Mouse (Mus musculus) hindbrain, embryonic 13.5 days (tissue): ENCODE measurements around the gene Tmem259. TPM values are rescaled to one million over a fixed set of nuclear protein-coding genes. Genes with fewer than 3 reads are reported as not detected.
A peak's percentile ranks its signal among the peaks of the same experiment; 100 is the strongest.

Experiments
- ATAC-seq: fragments of 200-750 bp; cut with Nextera tagmentation; 2 replicates; pipeline ENCODE4 v1.8.0; 2017; ENCODE audit warnings: moderate TSS enrichment; ENCODE audit not compliant: low FRiP score
- H3K27ac ChIP-seq: fragments of 300-500 bp; sonication (generic); 2 replicates; pipeline ENCODE4 v1.5.1; 2015; ENCODE audit warnings: inconsistent platforms, mild to moderate bottlenecking, moderate library complexity
- H3K27me3 ChIP-seq: fragments of 300-500 bp; sonication (generic); 2 replicates; pipeline ENCODE4 v1.6.1; 2015; ENCODE audit warnings: mild to moderate bottlenecking, inconsistent platforms
- H3K36me3 ChIP-seq: fragments of 300-500 bp; sonication (generic); 2 replicates; pipeline ENCODE4 v1.6.1; 2015; ENCODE audit warnings: mild to moderate bottlenecking, inconsistent platforms
- H3K4me1 ChIP-seq: fragments of 300-500 bp; sonication (generic); replicated peaks from 2 replicates; pipeline ENCODE4 v1.6.1; 2015; ENCODE audit warnings: inconsistent platforms
- H3K4me2 ChIP-seq: fragments of 300-500 bp; sonication (generic); 2 replicates; pipeline ENCODE4 v1.6.1; 2015; ENCODE audit warnings: inconsistent platforms, mild to moderate bottlenecking, moderate library complexity
- H3K4me3 ChIP-seq: fragments of 300-500 bp; sonication (generic); 2 replicates; pipeline ENCODE4 v1.5.1; 2015; ENCODE audit warnings: mild to moderate bottlenecking, inconsistent platforms
- H3K9ac ChIP-seq: fragments of 300-500 bp; sonication (generic); 2 replicates; pipeline ENCODE4 v1.6.1; 2015; ENCODE audit warnings: mild to moderate bottlenecking, inconsistent platforms
- H3K9me3 ChIP-seq: fragments of 300-500 bp; sonication (generic); 2 replicates; pipeline ENCODE4 v1.6.1; 2016; ENCODE audit warnings: inconsistent platforms
- WGBS: fragments of 180-500 bp; shearing (Covaris S2); methylation state at CpG from one replicate; pipeline ENCODE4 v1.1.7; 2015; 5-methylcytosine and 5-hydroxymethylcytosine counted together
- polyA plus RNA-seq: library from polyadenylated mRNA; unstranded; fragments of >200 nt; fragmentation: Nextera tagmentation; extraction: Ambion mirVana; gene quantifications from 2 replicates; pipeline ENCODE4 v1.2.1, GENCODE M21; 2015

Gene Tmem259
- polyA plus RNA-seq, 1 experiment from 2014 or later: 16.3 TPM

DNA sequence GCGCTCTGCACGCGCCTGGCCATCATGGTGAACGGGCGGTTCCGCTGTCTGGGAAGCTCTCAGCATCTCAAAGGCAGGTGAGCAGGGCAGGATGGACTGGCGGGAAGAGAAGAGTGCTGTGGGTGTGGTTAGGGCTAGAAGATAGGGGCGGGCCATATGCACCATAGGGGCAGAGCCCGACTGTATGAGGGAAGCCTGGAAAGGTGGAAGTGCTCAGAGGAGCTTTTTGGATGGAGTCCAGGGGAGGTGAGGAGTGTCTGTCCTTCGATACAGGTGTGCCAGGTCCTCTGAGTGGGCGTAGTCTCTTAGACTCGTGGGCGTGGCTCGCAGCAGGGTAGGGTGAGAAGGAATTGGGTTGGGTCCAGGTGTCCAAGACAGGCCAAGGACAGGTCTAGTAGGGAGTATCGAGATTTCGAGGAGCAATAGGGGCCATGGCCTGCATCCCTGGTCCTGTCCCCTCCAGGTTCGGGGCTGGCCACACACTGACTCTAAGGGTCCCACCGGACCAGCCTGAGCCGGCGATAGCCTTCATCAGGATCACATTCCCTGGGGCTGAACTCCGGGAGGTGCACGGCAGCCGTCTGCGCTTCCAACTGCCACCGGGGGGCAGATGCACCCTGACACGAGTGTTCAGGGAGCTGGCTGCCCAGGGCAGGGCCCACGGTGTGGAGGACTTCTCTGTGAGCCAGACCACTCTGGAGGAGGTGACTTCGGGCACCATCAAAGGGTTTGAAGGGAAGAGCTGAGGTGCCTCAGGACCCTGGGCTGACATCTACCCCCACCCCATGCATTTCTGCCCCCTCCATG, 30.6 kb upstream of the Tmem259 start:
- 26% methylated on average over 28 of the region's 28 CpGs for WGBS
- Histone ChIP-seq H3K4me1 (0 out of 2 replicates have a peak, but pooled peaks cover 3% of the 10 kb centered on the region), H3K9me3 (peaks cover 22% of the 10 kb centered on the region), H3K27ac (no peak overlapping the region), H3K27me3 (peaks cover 83% of the 10 kb centered on the region), H3K4me2 (no peak overlapping the region), H3K36me3 (peaks cover 45% of the 10 kb centered on the region), H3K4me3 (no peak overlapping the region), H3K9ac (no peak overlapping the region)
- no peak for ATAC-seq

DNA sequence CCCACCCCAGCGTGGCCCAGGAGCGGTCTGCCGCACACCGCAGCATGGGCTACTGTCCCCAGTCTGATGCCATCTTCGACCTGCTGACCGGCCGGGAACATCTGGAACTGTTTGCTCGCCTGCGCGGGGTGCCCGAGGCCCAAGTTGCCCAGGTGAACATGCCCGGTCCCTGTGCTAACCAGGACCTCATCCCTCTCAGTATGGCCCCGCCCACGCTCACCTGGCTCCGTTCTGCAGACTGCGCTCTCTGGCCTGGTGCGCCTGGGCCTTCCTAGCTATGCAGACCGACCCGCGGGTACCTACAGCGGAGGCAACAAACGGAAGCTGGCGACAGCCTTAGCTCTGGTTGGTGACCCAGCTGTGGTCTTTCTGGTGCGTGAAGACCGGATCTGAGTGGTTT, 29.5 kb upstream of the Tmem259 start:
- Histone ChIP-seq H3K4me1 (no peaks in the 10 kb centered on the region), H3K27me3 (peaks cover 73% of the 10 kb centered on the region), H3K9ac (no peak overlapping the region), H3K27ac (no peak overlapping the region), H3K4me2 (no peak overlapping the region), H3K9me3 (peaks cover 26% of the 10 kb centered on the region), H3K36me3 (peaks cover 55% of the 10 kb centered on the region), H3K4me3 (no peak overlapping the region)
- no peak for ATAC-seq
- 36% methylated on average over 25 of the region's 25 CpGs for WGBS

DNA sequence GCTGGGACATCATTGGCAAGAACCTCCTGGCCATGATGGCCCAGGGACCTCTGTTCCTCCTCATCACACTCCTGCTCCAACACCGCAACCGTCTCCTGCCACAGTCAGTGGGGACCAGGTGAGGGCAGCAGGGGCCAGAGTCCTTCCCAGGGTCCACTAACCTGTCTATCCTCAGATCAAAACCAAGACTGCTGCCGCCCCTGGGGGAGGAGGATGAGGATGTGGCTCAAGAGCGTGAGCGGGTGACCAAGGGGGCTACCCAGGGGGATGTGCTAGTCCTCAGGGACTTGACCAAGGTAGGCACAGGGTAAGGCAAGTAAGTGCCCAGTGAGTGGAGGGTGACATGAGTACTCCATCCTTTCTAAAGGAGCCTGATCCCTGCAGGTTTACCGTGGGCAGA, 27.6 kb upstream of the Tmem259 start:
- Histone ChIP-seq H3K9ac (no peak overlapping the region), H3K4me2 (no peak overlapping the region), H3K4me1 (no peaks in the 10 kb centered on the region), H3K27me3 (peaks cover 60% of the 10 kb centered on the region), H3K9me3 (peaks cover 26% of the 10 kb centered on the region), H3K36me3 (peaks cover 66% of the 10 kb centered on the region), H3K4me3 (no peak overlapping the region), H3K27ac (no peak overlapping the region)
- no peak for ATAC-seq
- 91% methylated on average over 6 of the region's 6 CpGs for WGBS

DNA sequence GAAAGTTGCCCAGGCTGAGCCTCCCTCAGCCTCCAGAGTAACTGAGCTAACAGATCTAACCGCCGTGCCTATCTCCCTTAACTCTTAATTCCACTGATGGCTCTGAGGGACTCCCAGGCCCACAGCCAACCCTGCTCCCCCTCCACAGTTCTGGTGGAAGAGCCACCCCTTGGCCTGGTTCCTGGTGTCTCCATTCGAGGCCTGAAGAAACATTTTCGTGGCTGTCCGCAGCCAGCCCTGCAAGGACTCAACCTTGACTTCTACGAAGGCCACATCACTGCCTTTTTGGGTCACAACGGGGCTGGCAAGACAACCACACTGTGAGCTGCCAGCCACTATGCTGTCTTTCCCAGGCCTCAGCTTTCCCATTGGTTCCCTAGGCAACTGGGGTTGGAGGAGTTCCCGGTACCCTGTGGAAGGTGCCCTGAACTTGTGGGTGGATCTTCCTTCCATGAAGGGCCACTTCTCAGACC, 20.1 kb upstream of the Tmem259 start:
- Histone ChIP-seq H3K4me1 (peaks cover 7% of the 10 kb centered on the region; the same call in 1 of the 2 replicates), H3K27ac (no peak overlapping the region), H3K27me3 (peaks cover 57% of the 10 kb centered on the region), H3K9ac (no peak overlapping the region), H3K4me3 (no peak overlapping the region), H3K4me2 (no peak overlapping the region), H3K9me3 (0 out of 2 replicates have a peak, but pooled peaks cover 2% of the 10 kb centered on the region), H3K36me3 (peaks cover 20% of the 10 kb centered on the region)
- 92% methylated on average over 8 of the region's 8 CpGs for WGBS
- no peak for ATAC-seq

DNA sequence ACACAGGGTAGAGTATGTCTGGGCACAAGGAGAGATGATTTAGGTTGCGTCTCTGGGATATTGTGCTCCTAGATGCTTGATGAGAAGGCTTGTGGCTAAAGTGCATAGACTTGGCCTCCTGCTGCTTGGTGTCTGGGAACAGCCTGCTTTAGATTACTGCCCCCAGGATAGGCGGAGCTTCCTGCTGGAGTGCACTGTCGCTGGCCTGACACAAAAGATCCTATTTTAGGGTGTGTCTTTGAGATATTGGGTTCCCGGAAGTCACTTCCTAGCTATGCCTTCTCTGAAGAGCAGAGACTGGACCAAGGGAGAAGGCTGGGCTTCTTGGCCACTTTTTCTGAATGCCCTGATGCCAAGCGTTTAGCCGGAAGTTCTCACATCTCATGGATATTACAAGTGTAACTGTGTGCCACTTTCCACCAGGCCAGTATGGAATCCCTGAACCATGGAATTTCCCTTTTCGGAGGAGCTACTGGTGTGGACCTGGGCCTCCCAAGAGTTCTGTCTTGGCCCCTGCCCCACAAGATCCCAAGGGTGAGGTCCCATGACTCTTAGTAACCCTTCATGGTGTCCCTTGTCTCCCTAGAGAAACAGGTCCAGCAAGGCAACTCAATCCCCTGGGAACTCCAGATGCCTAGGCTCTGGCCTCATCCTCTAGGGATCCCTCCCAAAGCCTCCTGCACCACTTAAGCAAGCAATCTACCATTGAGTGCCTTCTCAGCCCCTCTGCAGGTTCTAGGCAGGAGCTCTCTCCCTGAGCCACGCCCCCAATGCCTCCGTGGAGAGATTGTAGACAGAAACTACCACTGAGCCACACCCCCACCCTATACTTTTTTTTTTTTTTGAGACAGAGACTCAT, 19.5 kb upstream of the Tmem259 start:
- no peak overlapping the region for H3K9ac ChIP-seq
- H3K9me3 ChIP-seq: no peaks in the 10 kb centered on the region
- no peak for ATAC-seq
- no peak overlapping the region for H3K4me3 ChIP-seq
- WGBS: 64% methylated on average over 9 of the region's 9 CpGs
- H3K4me2 ChIP-seq: no peak overlapping the region
- no peak overlapping the region for H3K27ac ChIP-seq
- peaks cover 13% of the 10 kb centered on the region for H3K36me3 ChIP-seq
- peaks cover 64% of the 10 kb centered on the region for H3K27me3 ChIP-seq
- peaks cover 8% of the 10 kb centered on the region for H3K4me1 ChIP-seq

DNA sequence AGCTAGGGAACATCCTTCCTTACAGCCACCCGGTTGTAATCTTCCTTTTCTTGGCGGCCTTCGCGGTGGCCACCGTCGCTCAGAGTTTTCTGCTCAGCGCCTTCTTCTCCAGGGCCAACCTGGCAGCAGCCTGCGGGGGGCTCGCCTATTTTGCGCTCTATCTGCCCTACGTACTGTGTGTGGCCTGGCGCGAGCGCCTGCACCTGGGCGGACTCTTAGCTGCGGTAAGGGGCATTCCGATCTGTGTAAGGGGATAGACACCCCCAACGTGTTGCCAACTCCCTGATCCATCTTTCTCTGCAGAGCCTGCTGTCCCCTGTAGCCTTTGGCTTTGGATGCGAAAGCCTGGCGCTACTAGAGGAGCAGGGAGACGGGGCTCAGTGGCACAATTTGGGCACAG, 18.7 kb upstream of the Tmem259 start:
- Histone ChIP-seq H3K4me3 (no peak overlapping the region), H3K27me3 (peaks cover 70% of the 10 kb centered on the region), H3K36me3 (peaks cover 6% of the 10 kb centered on the region), H3K27ac (no peak overlapping the region), H3K9ac (no peak overlapping the region), H3K4me2 (no peak overlapping the region), H3K4me1 (peaks cover 16% of the 10 kb centered on the region), H3K9me3 (no peaks in the 10 kb centered on the region)
- ATAC-seq: no peak
- 26% methylated on average over 21 of the region's 21 CpGs for WGBS

DNA sequence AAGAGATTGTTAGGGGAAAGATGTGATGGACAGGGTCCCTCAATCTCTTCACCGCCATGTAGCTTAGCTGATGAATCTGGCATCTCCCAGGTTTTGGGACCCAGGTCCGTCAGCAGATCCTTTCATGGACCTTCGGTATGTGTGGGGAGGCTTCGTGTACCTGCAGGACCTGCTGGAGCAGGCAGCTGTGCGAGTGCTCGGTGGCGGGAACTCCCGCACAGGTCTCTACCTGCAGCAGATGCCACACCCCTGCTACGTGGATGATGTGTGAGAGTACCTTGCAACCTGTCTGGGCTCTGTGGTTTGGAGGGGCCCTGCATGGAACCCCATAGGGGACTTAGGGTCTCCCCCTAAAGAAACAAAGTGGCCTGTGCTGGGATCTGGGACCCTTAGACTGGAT, 17.8 kb upstream of the Tmem259 start:
- ATAC-seq: no peak
- H3K27me3 ChIP-seq: peaks cover 70% of the 10 kb centered on the region
- no peak overlapping the region for H3K4me2 ChIP-seq
- H3K4me1 ChIP-seq: peaks cover 24% of the 10 kb centered on the region
- H3K9ac ChIP-seq: no peak overlapping the region
- 0 out of 2 replicates have a peak, but pooled peaks cover 3% of the 10 kb centered on the region for H3K36me3 ChIP-seq
- H3K9me3 ChIP-seq: no peaks in the 10 kb centered on the region
- 74% methylated on average over 9 of the region's 9 CpGs for WGBS
- no peak overlapping the region for H3K27ac ChIP-seq
- H3K4me3 ChIP-seq: no peak overlapping the region

DNA sequence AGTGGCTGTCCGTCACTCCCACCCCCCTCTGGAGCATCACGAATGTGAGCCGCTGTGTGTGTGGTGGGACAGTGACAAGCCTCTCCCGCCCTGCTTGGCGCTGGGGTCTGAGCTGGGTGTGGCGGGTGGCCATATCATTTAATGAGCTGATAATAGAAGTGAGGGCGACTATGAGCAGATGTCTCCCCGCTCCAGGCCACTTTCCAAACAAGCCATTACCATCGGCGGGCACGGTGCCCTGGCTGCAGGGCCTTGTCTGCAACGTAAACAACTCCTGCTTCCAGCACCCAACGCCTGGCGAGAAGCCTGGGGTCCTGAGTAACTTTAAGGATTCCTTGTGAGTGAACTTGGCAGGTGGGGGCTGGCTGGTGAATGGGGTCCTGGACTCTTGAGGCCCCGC, 13.7 kb upstream of the Tmem259 start:
- H3K4me2 ChIP-seq: peak overlapping the region; percentile 73
- 6% methylated on average over 15 of the region's 15 CpGs for WGBS
- H3K27me3 ChIP-seq: peaks cover 49% of the 10 kb centered on the region
- peak overlapping the region; percentile 80 for H3K27ac ChIP-seq
- H3K4me1 ChIP-seq: peaks cover 27% of the 10 kb centered on the region
- peak overlapping the region; percentile 63 for H3K9ac ChIP-seq
- peak; percentile 36 for ATAC-seq
- H3K36me3 ChIP-seq: 0 out of 2 replicates have a peak, but pooled peaks cover 3% of the 10 kb centered on the region
- H3K4me3 ChIP-seq: peak overlapping the region; percentile 46
- no peaks in the 10 kb centered on the region for H3K9me3 ChIP-seq

DNA sequence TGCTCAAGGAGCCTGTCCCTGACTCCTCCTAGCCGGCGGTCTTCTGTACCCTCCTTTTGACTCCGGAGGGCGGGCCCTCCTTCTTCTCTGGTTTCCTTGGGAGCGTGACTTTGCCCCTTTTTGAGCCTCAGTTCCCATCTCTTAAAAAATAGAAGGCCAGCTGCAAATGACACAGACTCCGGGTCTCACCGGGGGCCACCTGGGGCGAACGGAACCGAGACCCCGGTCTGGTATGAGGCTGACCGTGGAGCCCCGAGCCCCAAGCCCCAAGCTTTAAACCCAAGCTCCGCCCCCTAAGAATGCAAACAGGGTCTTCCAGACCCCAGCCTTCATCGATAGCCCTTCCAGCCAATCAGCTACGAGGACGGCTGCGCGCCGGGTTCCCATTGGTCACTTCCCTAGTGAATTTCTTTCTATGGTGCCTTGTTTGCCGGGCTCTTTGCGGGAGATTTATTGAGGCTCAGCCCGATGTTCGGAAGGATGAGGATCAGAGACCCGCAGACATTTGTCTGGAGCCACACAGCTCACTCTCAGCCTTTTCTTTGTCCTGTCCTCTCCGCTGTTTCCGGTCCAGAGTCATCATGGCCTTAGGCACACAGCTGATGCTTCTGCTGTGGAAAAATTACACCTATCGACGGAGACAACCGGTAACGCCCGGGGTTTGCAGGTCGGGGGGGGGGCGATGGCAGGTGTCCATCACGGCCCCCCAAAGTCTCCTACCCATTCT, 13.1 kb upstream of the Tmem259 start:
- Histone ChIP-seq H3K27me3 (peaks cover 43% of the 10 kb centered on the region), H3K4me2 (peak overlapping the region; percentile 73), H3K27ac (peak overlapping the region; percentile 80), H3K36me3 (0 out of 2 replicates have a peak, but pooled peaks cover 3% of the 10 kb centered on the region), H3K9me3 (no peaks in the 10 kb centered on the region), H3K9ac (peak overlapping the region; percentile 63), H3K4me3 (peak overlapping the region; percentile 46), H3K4me1 (peaks cover 25% of the 10 kb centered on the region)
- WGBS: under 1% methylated on average over 35 of the region's 35 CpGs
- ATAC-seq: peak; percentile 60

DNA sequence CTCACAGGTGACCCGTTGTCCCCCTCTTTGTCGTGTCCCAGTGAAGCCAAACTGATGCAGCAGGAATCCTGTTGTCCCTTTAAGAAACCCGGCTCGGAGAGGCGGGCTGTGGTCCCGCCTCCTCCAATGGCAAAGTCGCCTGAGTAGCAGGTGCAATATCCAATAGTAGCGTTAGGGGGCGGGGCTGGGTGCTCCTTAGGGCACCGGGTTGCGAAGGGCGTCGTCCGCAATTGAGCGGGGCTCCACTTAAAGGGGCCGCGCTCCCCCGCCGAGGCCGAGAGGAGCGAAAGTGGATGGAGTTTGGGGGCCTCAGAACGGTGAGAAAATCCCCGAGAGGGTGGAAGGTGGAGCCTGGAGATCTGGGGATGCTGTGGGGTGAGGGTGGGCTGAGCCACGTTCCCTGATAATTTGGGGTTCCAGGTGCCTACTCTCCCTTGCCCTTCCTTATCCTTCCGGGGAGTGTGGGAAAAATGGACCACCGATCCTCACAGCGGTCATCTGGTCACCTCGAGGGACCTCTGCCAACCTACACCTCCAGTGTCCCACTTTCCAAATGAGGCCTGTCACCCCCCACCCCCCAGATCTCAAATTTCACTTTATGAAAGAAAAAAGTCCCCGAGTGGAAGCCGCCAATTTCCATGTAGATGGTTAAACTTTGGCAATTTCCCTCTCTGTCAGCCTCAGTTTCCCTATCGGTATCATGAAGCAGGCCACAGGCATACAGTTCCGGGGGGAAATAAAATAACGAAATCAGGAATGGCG, 12.3 kb upstream of the Tmem259 start, which contains the start of gene Abca7:
TSS of gene Abca7 (plus strand) at position 223 of the 762 bp plus-strand sequence.
- H3K9ac ChIP-seq: peak within 1 kb of the TSS; percentile 63
- peak within 1 kb of the TSS; percentile 80 for H3K27ac ChIP-seq
- 0 out of 2 replicates have a peak, but pooled peaks cover 5% of the 10 kb centered on the region for H3K36me3 ChIP-seq
- H3K27me3 ChIP-seq: peaks cover 38% of the 10 kb centered on the region
- WGBS: under 1% methylated on average over 34 of the region's 34 CpGs
- H3K4me2 ChIP-seq: peak within 1 kb of the TSS; percentile 73
- H3K9me3 ChIP-seq: 0 out of 2 replicates have a peak, but pooled peaks cover 3% of the 10 kb centered on the region
- peak within 1 kb of the TSS; percentile 46 for H3K4me3 ChIP-seq
- peak; percentile 87 for ATAC-seq
- peaks cover 25% of the 10 kb centered on the region for H3K4me1 ChIP-seq

DNA sequence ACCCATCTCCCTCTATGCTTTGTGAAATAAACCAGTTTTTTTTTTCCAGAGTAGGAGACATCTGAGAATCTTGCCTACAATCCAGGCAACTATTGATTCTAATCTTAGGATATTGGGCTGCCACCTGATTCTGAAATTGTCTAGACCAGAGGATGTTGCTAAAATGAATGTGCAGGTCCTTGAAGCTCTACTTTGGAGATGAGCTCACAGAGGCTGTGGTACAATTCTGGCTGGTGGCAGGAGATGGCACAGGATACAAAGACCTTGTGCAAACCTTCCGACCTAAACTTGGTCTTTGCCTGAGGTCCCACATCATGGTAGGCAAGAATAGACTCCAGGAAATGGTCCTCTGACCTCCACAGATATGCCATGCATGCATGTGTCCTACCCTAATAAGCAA, 11.5 kb upstream of the Tmem259 start:
- 88% methylated on average over 1 of the region's 1 CpGs for WGBS
- H3K27me3 ChIP-seq: peaks cover 40% of the 10 kb centered on the region
- no peak; the same call in 1 of the 2 replicates for ATAC-seq
- no peak overlapping the region for H3K4me3 ChIP-seq
- H3K9ac ChIP-seq: no peak overlapping the region
- H3K36me3 ChIP-seq: peaks cover 2% of the 10 kb centered on the region; the same call in 1 of the 2 replicates
- H3K4me1 ChIP-seq: peaks cover 25% of the 10 kb centered on the region
- no peak overlapping the region for H3K27ac ChIP-seq
- 0 out of 2 replicates have a peak, but pooled peaks cover 9% of the 10 kb centered on the region for H3K9me3 ChIP-seq
- no peak overlapping the region for H3K4me2 ChIP-seq
